Mouse (Mus musculus) small intestine, adult 2 months (tissue): ENCODE results near the gene Cntnap2.

Source experiments
- CTCF ChIP-seq: fragments of 200-500 bp; IDR thresholded peaks from 2 replicates; pipeline ENCODE4 v1.5.1; 2012; ENCODE audit warnings: low read depth, mild to moderate bottlenecking, control low read depth, inconsistent platforms, low read length, moderate library complexity, mixed read lengths; ENCODE audit not compliant: insufficient replicate concordance, insufficient read length; ENCODE audit errors: extremely low read depth
- POLR2A ChIP-seq: fragments of 200-500 bp; IDR thresholded peaks from 2 replicates; pipeline ENCODE4 v1.6.1; 2012; ENCODE audit warnings: low read depth, mild to moderate bottlenecking, control low read depth, inconsistent platforms, low read length, moderate library complexity

DNA sequence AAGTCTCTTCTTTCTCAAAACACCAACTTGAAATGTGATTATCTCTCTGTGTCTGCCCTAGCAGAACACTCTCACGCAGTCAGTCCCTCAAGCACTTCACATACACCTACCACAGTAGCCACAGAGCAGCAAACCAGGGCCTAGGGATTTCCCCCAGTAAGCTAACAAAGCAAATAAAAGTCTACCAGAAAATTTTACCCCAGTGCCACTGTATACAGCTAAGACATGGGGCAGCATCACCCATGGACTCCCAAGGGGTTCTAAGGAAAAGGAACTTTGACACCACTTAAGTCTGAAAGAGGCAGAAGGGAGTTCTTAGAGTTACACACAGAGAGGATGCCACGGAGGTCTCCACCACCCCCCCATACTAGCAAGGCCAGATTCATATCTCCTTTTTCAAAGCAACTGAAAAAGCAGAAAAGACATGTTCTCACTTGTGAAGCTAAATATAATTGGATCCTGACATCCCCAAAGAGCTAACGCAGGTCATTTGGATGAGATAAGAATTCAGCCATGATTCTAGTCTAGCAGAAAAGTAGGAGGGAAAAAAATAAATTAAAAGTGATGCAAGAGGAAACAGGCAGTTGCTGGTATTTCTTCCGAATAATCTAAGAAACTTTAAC is 1967.0 kb downstream of the Cntnap2 start:
- TF ChIP-seq POLR2A = no peak
- TF ChIP-seq CTCF = no peak
